Mouse (Mus musculus): ENCODE results near the gene Fam129b. TPM values are rescaled to one million over a fixed set of nuclear protein-coding genes. Genes with fewer than 3 reads are reported as not detected.
A peak's percentile ranks its signal among the peaks of the same experiment; 100 is the strongest.

The Fam129b gene
- polyA plus RNA-seq, 1 experiment from 2014 or later: 23.5 TPM

DNA sequence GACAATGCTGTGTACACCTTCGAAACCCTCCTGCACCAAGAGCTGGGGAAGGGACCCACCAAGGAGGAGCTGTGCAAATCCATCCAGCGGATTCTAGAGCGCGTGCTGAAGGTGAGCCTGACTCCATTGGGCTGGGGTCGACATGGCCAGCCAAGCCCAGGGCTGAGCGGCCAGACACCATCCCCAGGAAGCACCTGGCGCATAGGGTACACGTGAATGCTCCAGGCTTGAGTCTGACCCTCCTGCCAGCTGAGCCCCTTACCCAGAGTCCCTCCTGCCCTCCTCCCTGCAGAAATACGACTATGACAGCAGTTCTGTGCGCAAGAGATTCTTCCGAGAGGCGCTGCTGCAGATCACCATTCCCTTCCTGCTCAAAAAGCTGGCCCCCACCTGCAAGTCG is 46.6 kb downstream of the Fam129b start:
- 88% methylated on average over 13 of the region's 13 CpGs for WGBS
- peaks cover 60% of the 10 kb centered on the region for H3K36me3 ChIP-seq

GRCm38 (mm10) chr2:32923551-32924250 is 47.8 kb downstream of the Fam129b start:
- H3K9me3 ChIP-seq (replicated peaks): no peaks in the 10 kb centered on the region
- H3K4me1 ChIP-seq: peaks cover 7% of the 10 kb centered on the region; the same call in 1 of the 2 replicates
- no peak overlapping the region for H3K27ac ChIP-seq (replicated peaks)
- peaks cover 60% of the 10 kb centered on the region for H3K36me3 ChIP-seq
- WGBS: 94% methylated on average over 24 of the region's 24 CpGs
- H3K4me3 ChIP-seq: no peak overlapping the region
- no peak for DNase-seq (ENCODE audit: low spot score)
- no peaks in the 10 kb centered on the region for H3K27me3 ChIP-seq (ENCODE audit: low read depth, poor library complexity, severe bottlenecking)

More for the DNA sequence above, 46.6 kb downstream of the Fam129b start:
- Histone ChIP-seq H3K27ac (replicated peaks) (peak overlapping the region; percentile 23; the same call in 1 of the 2 replicates), H3K4me3 (no peak overlapping the region), H3K27me3 (ENCODE audit: low read depth, poor library complexity, severe bottlenecking) (no peaks in the 10 kb centered on the region), H3K4me1 (no peaks in the 10 kb centered on the region), H3K9me3 (replicated peaks) (no peaks in the 10 kb centered on the region)
- DNase-seq (ENCODE audit: low spot score): no peak

DNA sequence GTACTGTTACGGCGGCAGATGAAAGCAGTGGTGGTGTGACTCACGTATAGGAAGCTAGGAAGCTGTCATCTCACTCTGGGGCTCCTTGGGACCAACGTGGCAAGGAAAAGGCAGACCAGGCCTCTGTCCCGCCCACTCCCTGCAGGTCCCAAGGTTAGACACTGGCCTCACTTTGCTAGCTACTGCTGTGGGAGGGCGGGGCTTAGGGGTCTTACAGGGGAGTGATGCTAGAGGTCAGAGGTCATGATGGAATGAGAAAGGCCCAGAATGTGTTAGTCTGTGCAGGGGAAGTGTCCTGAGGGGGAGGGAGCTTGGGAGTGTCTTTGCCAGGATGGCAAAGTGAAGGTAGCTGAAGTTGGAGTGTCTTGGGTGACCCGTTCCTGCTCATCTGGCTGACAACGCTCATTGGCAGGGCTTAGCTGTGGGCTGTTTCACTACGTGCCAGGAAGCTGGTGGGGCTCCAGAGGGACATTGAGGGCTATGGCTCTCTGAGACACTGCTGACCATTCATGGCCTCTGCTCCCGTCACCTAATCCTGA is 48.5 kb downstream of the Fam129b start:
- Histone ChIP-seq H3K36me3 (peaks cover 56% of the 10 kb centered on the region), H3K4me3 (no peak overlapping the region), H3K4me1 (peaks cover 7% of the 10 kb centered on the region; the same call in 1 of the 2 replicates), H3K27me3 (ENCODE audit: low read depth, poor library complexity, severe bottlenecking) (no peaks in the 10 kb centered on the region), H3K27ac (replicated peaks) (no peak overlapping the region), H3K9me3 (replicated peaks) (no peaks in the 10 kb centered on the region)
- DNase-seq (ENCODE audit: low spot score): no peak
- 76% methylated on average over 10 of the region's 10 CpGs for WGBS

GRCm38 (mm10) chr2:32926330-32927075 is 50.6 kb downstream of the Fam129b start:
- DNase-seq (ENCODE audit: low spot score): no peak
- H3K9me3 ChIP-seq (replicated peaks): no peaks in the 10 kb centered on the region
- peaks cover 7% of the 10 kb centered on the region; the same call in 1 of the 2 replicates for H3K4me1 ChIP-seq
- 96% methylated on average over 12 of the region's 12 CpGs for WGBS
- H3K4me3 ChIP-seq: no peak overlapping the region
- no peak overlapping the region for H3K27ac ChIP-seq (replicated peaks)
- H3K27me3 ChIP-seq (ENCODE audit: low read depth, poor library complexity, severe bottlenecking): no peaks in the 10 kb centered on the region
- H3K36me3 ChIP-seq: peaks cover 35% of the 10 kb centered on the region

GRCm38 (mm10) chr2:32927624-32928234 is 51.8 kb downstream of the Fam129b start:
- H3K27me3 ChIP-seq (ENCODE audit: low read depth, poor library complexity, severe bottlenecking): no peaks in the 10 kb centered on the region
- no peak overlapping the region for H3K4me3 ChIP-seq
- no peak for DNase-seq (ENCODE audit: low spot score)
- H3K9me3 ChIP-seq (replicated peaks): no peaks in the 10 kb centered on the region
- H3K36me3 ChIP-seq: peaks cover 29% of the 10 kb centered on the region
- H3K27ac ChIP-seq (replicated peaks): no peak overlapping the region
- H3K4me1 ChIP-seq: peaks cover 7% of the 10 kb centered on the region; the same call in 1 of the 2 replicates
- 82% methylated on average over 15 of the region's 15 CpGs for WGBS

DNA sequence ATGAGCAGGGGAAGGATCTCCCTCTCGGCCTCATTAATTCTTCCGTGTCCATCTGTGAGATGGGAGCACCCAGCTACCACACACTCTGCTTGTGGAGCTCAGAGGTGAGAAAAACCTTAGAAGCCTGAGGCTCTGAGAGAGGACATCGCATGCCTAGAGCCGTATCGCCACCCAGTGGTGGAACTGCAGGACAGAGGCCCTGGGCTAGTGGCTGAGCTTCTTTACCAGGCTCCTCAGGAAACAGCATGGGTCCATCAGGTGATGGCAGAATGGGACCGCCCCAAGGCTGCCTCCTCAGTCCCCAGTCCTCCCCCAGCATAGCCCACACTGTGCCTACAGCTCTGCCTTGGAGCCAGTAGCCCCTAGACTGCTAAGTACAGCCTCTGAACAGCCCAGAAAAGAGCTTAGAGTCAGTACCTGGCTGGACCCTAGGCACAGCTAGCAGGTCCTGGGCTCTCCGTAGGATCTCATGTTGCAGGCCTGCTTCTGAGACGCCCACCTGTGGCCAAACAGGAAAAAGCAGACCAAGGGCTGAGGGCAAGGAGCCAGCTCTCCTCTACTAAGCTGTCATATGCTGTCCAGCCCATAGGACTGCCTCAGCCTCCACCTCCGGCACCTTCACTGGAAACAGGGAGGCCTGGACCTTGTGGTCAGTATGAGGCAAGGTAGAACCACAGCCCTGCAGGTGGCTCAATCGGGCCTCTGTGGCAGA is 52.5 kb downstream of the Fam129b start:
- peak; percentile 59 for DNase-seq (ENCODE audit: low spot score)
- no peak overlapping the region for H3K4me3 ChIP-seq
- H3K9me3 ChIP-seq (replicated peaks): no peaks in the 10 kb centered on the region
- WGBS: 30% methylated on average over 10 of the region's 10 CpGs
- no peaks in the 10 kb centered on the region for H3K27me3 ChIP-seq (ENCODE audit: low read depth, poor library complexity, severe bottlenecking)
- peaks cover 7% of the 10 kb centered on the region; the same call in 1 of the 2 replicates for H3K4me1 ChIP-seq
- peaks cover 29% of the 10 kb centered on the region for H3K36me3 ChIP-seq
- no peak overlapping the region for H3K27ac ChIP-seq (replicated peaks)

DNA sequence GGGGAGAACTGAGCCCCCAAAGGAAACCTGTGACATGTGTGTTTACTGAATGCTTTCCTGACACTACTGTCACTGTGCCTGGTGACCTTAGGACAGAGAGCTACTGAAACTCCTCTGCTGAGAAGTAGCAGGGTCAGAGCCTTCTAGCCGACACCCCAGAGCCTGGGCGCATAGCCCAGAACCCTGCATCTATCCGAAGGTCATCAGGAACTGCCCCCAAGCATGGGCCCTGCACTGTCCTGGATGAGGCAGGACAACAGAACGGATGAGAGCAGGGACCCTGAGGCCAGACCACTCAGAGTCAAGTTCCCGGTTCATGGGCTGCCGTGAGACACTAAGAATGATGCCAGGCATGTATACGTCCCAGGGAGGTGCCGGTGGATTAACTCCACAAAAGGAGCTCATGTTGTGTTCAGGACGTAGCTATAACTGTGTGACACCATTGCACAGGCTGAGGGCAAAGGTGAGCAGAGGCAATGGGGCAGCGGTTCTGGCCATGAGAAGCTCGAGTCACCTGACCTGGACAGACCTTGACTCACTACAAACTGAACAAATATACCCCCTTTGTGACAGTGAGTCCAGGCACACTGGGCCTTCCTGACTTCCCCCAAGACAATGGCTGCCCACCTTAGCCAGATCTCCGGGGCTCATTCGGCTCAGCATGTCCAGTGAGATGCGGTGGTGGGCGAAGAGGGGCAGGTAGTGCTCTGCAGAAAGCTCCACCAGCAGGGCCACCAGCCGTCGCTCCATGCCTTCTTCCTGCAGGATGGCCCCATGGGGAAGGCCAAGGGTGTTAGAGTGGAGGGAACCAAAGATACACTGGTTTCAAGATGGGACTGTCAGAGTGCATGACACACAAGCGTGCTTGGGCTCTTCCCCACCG is 53.3 kb downstream of the Fam129b start:
- H3K27ac ChIP-seq (replicated peaks): no peak overlapping the region
- H3K4me3 ChIP-seq: no peak overlapping the region
- no peaks in the 10 kb centered on the region for H3K27me3 ChIP-seq (ENCODE audit: low read depth, poor library complexity, severe bottlenecking)
- DNase-seq (ENCODE audit: low spot score): no peak
- H3K36me3 ChIP-seq: peaks cover 29% of the 10 kb centered on the region
- peaks cover 7% of the 10 kb centered on the region; the same call in 1 of the 2 replicates for H3K4me1 ChIP-seq
- no peaks in the 10 kb centered on the region for H3K9me3 ChIP-seq (replicated peaks)
- 90% methylated on average over 19 of the region's 19 CpGs for WGBS

- no peak overlapping the region for H3K27ac ChIP-seq (replicated peaks)
Observed at GRCm38 (mm10) chr2:32931730-32932129, 55.8 kb downstream of the Fam129b start.

DNA sequence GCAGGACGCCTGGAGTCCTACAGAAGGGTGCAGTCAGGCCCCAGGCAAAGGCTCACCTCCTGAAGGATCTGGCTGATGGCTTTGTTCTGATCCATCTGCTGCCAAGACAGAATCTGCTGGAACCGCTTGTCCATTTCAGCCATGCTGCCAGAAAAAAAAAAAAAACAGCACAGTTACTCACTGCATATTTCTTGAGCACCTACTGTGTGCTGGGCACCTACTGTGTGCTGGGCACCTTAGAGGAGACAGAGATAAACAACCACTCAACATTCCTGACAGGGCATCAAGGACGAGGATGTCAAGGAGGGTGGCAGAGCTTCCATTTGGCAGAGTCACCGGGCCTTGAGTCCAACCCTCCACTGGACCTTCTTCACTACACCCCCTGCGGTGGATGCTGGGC is 62.8 kb downstream of the Fam129b start:
- H3K9me3 ChIP-seq (replicated peaks): no peaks in the 10 kb centered on the region
- no peaks in the 10 kb centered on the region for H3K4me1 ChIP-seq
- H3K4me3 ChIP-seq: no peak overlapping the region
- H3K27ac ChIP-seq (replicated peaks): no peak overlapping the region
- 90% methylated on average over 5 of the region's 5 CpGs for WGBS
- H3K27me3 ChIP-seq (ENCODE audit: low read depth, poor library complexity, severe bottlenecking): no peaks in the 10 kb centered on the region
- DNase-seq (ENCODE audit: low spot score): no peak
- peaks cover 81% of the 10 kb centered on the region for H3K36me3 ChIP-seq

More at GRCm38 (mm10) chr2:32931730-32932129, 55.8 kb downstream of the Fam129b start:
- Histone ChIP-seq H3K9me3 (replicated peaks) (no peaks in the 10 kb centered on the region), H3K4me1 (peaks cover 7% of the 10 kb centered on the region; the same call in 1 of the 2 replicates), H3K36me3 (peaks cover 47% of the 10 kb centered on the region), H3K27me3 (ENCODE audit: low read depth, poor library complexity, severe bottlenecking) (no peaks in the 10 kb centered on the region), H3K4me3 (no peak overlapping the region)
- no peak for DNase-seq (ENCODE audit: low spot score)
- WGBS: 79% methylated on average over 7 of the region's 7 CpGs

DNA sequence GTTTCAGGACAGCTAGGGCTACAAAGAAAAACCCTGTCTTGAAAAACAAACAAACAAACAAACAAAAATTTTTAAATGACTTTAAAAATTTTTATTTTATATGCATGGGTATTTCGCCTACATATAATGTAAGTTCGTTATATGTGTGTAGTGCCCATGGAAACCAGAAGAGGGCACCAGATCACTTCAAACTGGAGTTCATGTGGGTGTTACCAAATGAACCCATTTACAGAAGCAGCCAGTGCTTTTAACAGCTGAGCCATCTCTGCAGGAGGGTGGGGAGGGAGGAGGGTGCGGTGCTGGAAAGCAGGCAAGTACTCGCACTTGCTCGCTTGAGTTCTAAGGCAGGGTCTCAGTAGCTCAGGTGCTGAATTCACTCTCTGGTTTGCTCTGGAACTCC is 63.5 kb downstream of the Fam129b start:
- no peaks in the 10 kb centered on the region for H3K27me3 ChIP-seq (ENCODE audit: low read depth, poor library complexity, severe bottlenecking)
- no peak overlapping the region for H3K27ac ChIP-seq (replicated peaks)
- H3K9me3 ChIP-seq (replicated peaks): no peaks in the 10 kb centered on the region
- H3K4me1 ChIP-seq: no peaks in the 10 kb centered on the region
- 54% methylated on average over 5 of the region's 5 CpGs for WGBS
- DNase-seq (ENCODE audit: low spot score): no peak
- no peak overlapping the region for H3K4me3 ChIP-seq
- H3K36me3 ChIP-seq: peaks cover 77% of the 10 kb centered on the region

GRCm38 (mm10) chr2:32940483-32940882 is 64.6 kb downstream of the Fam129b start:
- H3K9me3 ChIP-seq (replicated peaks): no peaks in the 10 kb centered on the region
- WGBS: 93% methylated on average over 4 of the region's 4 CpGs
- no peak overlapping the region for H3K27ac ChIP-seq (replicated peaks)
- H3K27me3 ChIP-seq (ENCODE audit: low read depth, poor library complexity, severe bottlenecking): no peaks in the 10 kb centered on the region
- no peak for DNase-seq (ENCODE audit: low spot score)
- no peak overlapping the region for H3K4me3 ChIP-seq
- H3K36me3 ChIP-seq: peaks cover 78% of the 10 kb centered on the region
- no peaks in the 10 kb centered on the region for H3K4me1 ChIP-seq
